Mouse (Mus musculus): ENCODE data around the gene Olfr1100.

DNA sequence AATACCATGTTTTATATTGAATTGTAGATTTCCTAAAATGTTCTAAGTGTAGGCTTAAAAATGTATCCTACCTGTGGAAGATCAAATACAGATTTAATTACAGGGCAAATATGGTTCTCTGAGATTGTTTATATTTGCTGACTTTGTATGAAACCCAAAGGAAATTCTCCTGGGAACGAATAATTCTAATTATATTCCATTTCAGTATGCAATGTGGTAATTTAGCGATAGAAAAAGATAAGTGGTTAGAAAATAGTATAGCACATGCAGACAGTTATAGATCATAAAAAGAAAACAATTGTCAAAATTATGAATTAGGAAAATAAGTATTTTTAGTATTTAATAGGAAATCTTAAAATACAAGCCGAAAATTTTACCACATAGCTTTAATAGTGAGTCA, 11.4 kb upstream of the Olfr1100 start, which contains the start of gene Olfr1101:
- TF ChIP-seq CTCF (IDR thresholded peaks at IDR 0.05) = no peak
- TF ChIP-seq POLR2A (IDR thresholded peaks at IDR 0.05; ENCODE audit: insufficient read depth, low read depth, low read length) = no peak
- no peak for TF ChIP-seq EP300 (IDR thresholded peaks at IDR 0.05; ENCODE audit: insufficient read depth, low read depth, low read length)

Data from heart, adult 2 months (tissue).